Mouse (Mus musculus): ENCODE data around the gene Tfb1m.

The Tfb1m gene

GRCm38 (mm10) chr17:3557331-3558311 lies at the start of gene Tfb1m:
Gene Tfb1m (minus strand): TSS chr17:3557781.
- peak; percentile 98 to 99 for DNase-seq (ENCODE audit: low spot score in 2 of 2)

- DNase-seq (ENCODE audit: low spot score in 2 of 2) = no peak
Observed at GRCm38 (mm10) chr17:3602954-3603672, 45.5 kb upstream of the Tfb1m start.

GRCm38 (mm10) chr17:3598393-3598792 lies 40.8 kb upstream of the Tfb1m start:
- DNase-seq (ENCODE audit: low spot score in 2 of 2) = no peak

GRCm38 (mm10) chr17:3597866-3598265 lies 40.3 kb upstream of the Tfb1m start:
- DNase-seq (ENCODE audit: low spot score in 2 of 2) = no peak

- no peak for DNase-seq (ENCODE audit: low spot score in 2 of 2)
Observed at GRCm38 (mm10) chr17:3597130-3597529, 39.5 kb upstream of the Tfb1m start.

- DNase-seq (ENCODE audit: low spot score in 2 of 2) = peak in 1 of 2 experiments; percentile 50
Observed at GRCm38 (mm10) chr17:3570876-3571275, 13.3 kb upstream of the Tfb1m start.

- no peak for DNase-seq (ENCODE audit: low spot score in 2 of 2)
Observed at GRCm38 (mm10) chr17:3562405-3562804, 4.8 kb upstream of the Tfb1m start.

GRCm38 (mm10) chr17:3560534-3560933 lies 3.0 kb upstream of the Tfb1m start:
- no peak for DNase-seq (ENCODE audit: low spot score in 2 of 2)

- DNase-seq (ENCODE audit: low spot score in 2 of 2) = no peak
Observed at GRCm38 (mm10) chr17:3558356-3558870, 832 bp upstream of the Tfb1m start.

GRCm38 (mm10) chr17:3556251-3556650 lies 1.3 kb downstream of the Tfb1m start:
- DNase-seq (ENCODE audit: low spot score in 2 of 2) = no peak

- DNase-seq (ENCODE audit: low spot score in 2 of 2) = no peak
Observed at GRCm38 (mm10) chr17:3547725-3548124, 9.9 kb downstream of the Tfb1m start.

GRCm38 (mm10) chr17:3541033-3541432 lies 16.5 kb downstream of the Tfb1m start:
- no peak for DNase-seq (ENCODE audit: low spot score in 2 of 2)

- no peak for DNase-seq (ENCODE audit: low spot score in 2 of 2)
Observed at GRCm38 (mm10) chr17:3540304-3540703, 17.3 kb downstream of the Tfb1m start.

GRCm38 (mm10) chr17:3533425-3533824 lies 24.2 kb downstream of the Tfb1m start:
- DNase-seq (ENCODE audit: low spot score in 2 of 2) = no peak

GRCm38 (mm10) chr17:3532254-3532653 lies 25.3 kb downstream of the Tfb1m start, which contains the start of gene Cldn20:
Gene Cldn20 (plus strand): TSS chr17:3532554.
- DNase-seq (ENCODE audit: low spot score in 2 of 2) = no peak

GRCm38 (mm10) chr17:3531641-3532040 lies 25.9 kb downstream of the Tfb1m start:
- DNase-seq (ENCODE audit: low spot score in 2 of 2) = no peak

- no peak for DNase-seq (ENCODE audit: low spot score in 2 of 2)
Observed at GRCm38 (mm10) chr17:3530549-3530948, 27.0 kb downstream of the Tfb1m start.

- no peak for DNase-seq (ENCODE audit: low spot score in 2 of 2)
Observed at GRCm38 (mm10) chr17:3529523-3529922, 28.1 kb downstream of the Tfb1m start.

GRCm38 (mm10) chr17:3527841-3528471 lies 29.6 kb downstream of the Tfb1m start:
- no peak for DNase-seq (ENCODE audit: low spot score in 2 of 2)

- DNase-seq (ENCODE audit: low spot score in 2 of 2) = no peak
Observed at GRCm38 (mm10) chr17:3520344-3520743, 37.2 kb downstream of the Tfb1m start.

- DNase-seq (ENCODE audit: low spot score in 2 of 2) = no peak
Observed at GRCm38 (mm10) chr17:3516406-3516805, 41.2 kb downstream of the Tfb1m start.

GRCm38 (mm10) chr17:3515851-3516250 lies 41.7 kb downstream of the Tfb1m start:
- DNase-seq (ENCODE audit: low spot score in 2 of 2) = no peak
